Mouse (Mus musculus) midbrain, postnatal 0 days (tissue): Measurements from ENCODE around the gene Slc17a7. TPM values are rescaled to one million over a fixed set of nuclear protein-coding genes. Genes with fewer than 3 reads are reported as not detected.

Experiments
- ATAC-seq: fragments of 200-750 bp; cut with Nextera tagmentation; 2 replicates; pipeline ENCODE4 v1.8.0; 2017; ENCODE audit warnings: moderate number of reproducible peaks, mild to moderate bottlenecking, moderate TSS enrichment, moderate library complexity; ENCODE audit not compliant: low FRiP score
- DNase-seq: peaks from one replicate; pipeline ENCODE4 v3.0.0-alpha.2; 2015; ENCODE audit warnings: low spot score
- H3K27ac ChIP-seq: fragments of 300-500 bp; sonication (generic); 2 replicates; pipeline ENCODE4 v1.5.1; 2014; ENCODE audit warnings: low read depth, mild to moderate bottlenecking, low read length, mixed read lengths
- H3K27me3 ChIP-seq: fragments of 300-500 bp; sonication (generic); 2 replicates; pipeline ENCODE4 v1.6.1; 2014; ENCODE audit warnings: low read length, control low read depth, mixed read lengths; ENCODE audit not compliant: insufficient read depth
- H3K36me3 ChIP-seq: fragments of 300-500 bp; sonication (generic); 2 replicates; pipeline ENCODE4 v1.6.1; 2014; ENCODE audit warnings: low read length, control low read depth, mixed read lengths; ENCODE audit not compliant: insufficient read depth
- H3K4me1 ChIP-seq: fragments of 300-500 bp; sonication (generic); 2 replicates; pipeline ENCODE4 v1.6.1; 2014; ENCODE audit warnings: mild to moderate bottlenecking, control low read depth, antibody characterized with exemption, low read length, mixed read lengths; ENCODE audit not compliant: insufficient read depth
- H3K4me2 ChIP-seq: fragments of 300-500 bp; sonication (generic); 2 replicates; pipeline ENCODE4 v1.6.1; 2014; ENCODE audit warnings: low read depth, mild to moderate bottlenecking, low read length, mixed read lengths; ENCODE audit not compliant: poor library complexity, severe bottlenecking
- H3K4me3 ChIP-seq: fragments of 300-500 bp; sonication (generic); 2 replicates; pipeline ENCODE4 v1.5.1; 2014; ENCODE audit warnings: low read depth, mild to moderate bottlenecking, low read length, moderate library complexity
- H3K9ac ChIP-seq: fragments of 300-500 bp; sonication (generic); replicated peaks from 2 replicates; pipeline ENCODE4 v1.6.1; 2014; ENCODE audit warnings: mild to moderate bottlenecking, low read length, moderate library complexity, mixed read lengths; ENCODE audit not compliant: poor library complexity, severe bottlenecking
- H3K9me3 ChIP-seq: fragments of 300-500 bp; sonication (generic); 2 replicates; pipeline ENCODE4 v1.6.1; 2016; ENCODE audit warnings: low read length, control low read depth
- CTCF ChIP-seq: IDR thresholded peaks from 2 replicates; pipeline ENCODE4 v1.5.1; 2016; ENCODE audit warnings: antibody characterized with exemption, mild to moderate bottlenecking
- WGBS: fragments of 180-500 bp; shearing (Covaris S2); extraction: QIAGEN DNeasy Blood & Tissue Kit; methylation state at CpG from one replicate; pipeline ENCODE4 v1.1.7; 2014; 5-methylcytosine and 5-hydroxymethylcytosine counted together
- polyA plus RNA-seq: library from polyadenylated mRNA; unstranded; fragments of >200 nt; fragmentation: Nextera tagmentation; extraction: Ambion mirVana; gene quantifications from 2 replicates; pipeline ENCODE4 v1.2.1, GENCODE M21; 2015
- total RNA-seq: library from RNA; depleted of rRNA; stranded (reverse); fragments of >200 nt; gene quantifications from 2 replicates; pipeline ENCODE4 v1.2.3, GENCODE M21; 2014

Gene Slc17a7
- total and polyA plus RNA-seq, 2 experiments from 2014 or later, result 0.95 to 2.5 TPM

DNA sequence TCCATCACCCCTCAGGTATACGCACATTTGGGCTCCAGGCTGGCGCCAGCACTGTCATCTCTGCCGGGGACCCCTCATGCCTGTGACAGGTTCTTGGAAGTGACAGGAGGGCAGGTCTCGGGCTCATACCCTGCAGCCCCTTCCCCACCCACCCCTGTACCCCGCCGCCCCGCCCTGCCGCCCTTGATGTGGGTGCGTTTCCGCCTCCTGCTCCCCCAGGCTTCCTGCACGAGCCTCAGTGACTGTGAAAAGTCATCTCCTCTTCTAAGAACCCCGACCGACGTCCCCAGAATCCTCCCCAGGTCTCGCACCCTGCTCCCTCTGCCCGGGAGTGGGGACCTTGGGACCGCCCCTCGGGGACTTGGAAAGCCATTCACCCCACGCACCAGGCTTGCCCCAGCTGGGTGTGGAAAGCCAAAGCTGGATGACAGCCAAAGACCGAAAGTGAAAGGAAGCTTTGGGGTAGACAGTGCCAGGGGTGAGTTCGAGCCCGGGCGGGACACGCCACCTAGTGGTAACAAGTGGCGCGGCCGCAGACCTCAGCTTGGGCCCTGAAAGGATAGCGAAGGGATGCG lies 27.7 kb upstream of the Slc17a7 start, which contains the start of the genes Gm45713 and Flt3l:
Gm45713 (minus strand) TSS at position 239 of the 575 bp plus-strand sequence.
Flt3l (minus strand) TSS at position 440 of the 575 bp plus-strand sequence.
- H3K4me1 ChIP-seq, result no peaks in the 10 kb centered on the region
- peak within 1 kb of the TSS; percentile 58 for H3K4me2 ChIP-seq
- no peaks in the 10 kb centered on the region for H3K36me3 ChIP-seq
- H3K27me3 ChIP-seq, result no peaks in the 10 kb centered on the region
- H3K9ac ChIP-seq, result peak within 1 kb of the TSS; percentile 50; the same call in 1 of the 2 replicates
- DNase-seq (peak; percentile 83), ATAC-seq (peak; percentile 62)
- peak; percentile 91 for TF ChIP-seq CTCF
- H3K9me3 ChIP-seq, result no peaks in the 10 kb centered on the region
- WGBS, result 3% methylated on average over 29 of the region's 29 CpGs
- H3K27ac ChIP-seq, result no peak within 1 kb of the TSS
- peak within 1 kb of the TSS; percentile 38 for H3K4me3 ChIP-seq

DNA sequence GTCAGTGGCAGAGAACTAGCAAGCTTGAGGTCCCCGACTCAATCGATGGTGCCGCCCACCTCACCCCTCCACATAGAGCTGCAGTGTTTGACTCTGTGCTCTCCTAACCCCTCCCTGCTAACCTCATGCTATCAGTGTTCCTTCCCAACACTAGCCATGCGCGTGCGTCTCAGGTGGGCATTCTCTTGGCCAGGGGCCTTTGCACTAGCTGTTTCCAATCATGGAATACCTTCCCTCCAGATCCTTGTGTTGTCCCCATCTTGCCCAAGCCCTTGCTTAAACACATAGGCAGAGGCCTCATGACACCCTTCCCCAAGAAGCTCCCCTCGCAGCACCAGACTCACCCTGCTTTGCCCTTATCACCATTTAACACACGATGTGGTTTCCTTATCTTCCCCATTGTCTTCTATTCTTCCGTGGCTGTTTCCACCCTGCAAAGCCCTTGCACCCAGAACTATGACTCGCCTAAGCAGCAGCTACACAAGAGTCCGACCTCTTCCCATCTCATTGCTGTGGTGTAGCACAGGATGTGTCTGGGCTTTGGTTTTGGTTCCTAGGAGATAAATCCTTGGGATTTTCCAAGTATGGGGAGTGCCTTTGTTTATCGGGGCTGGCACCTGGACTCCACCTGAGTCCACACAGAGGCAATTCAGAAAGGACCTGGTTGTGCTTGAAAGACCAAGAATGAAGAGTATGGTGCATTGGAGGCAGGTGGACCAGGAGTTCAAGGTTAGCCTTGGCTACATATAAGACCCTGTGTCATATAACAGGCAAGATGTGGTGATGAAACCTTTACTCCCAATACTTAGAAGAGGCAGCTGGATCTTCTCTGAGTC lies 26.4 kb upstream of the Slc17a7 start:
- Histone ChIP-seq H3K4me1 (no peaks in the 10 kb centered on the region), H3K9me3 (no peaks in the 10 kb centered on the region), H3K4me3 (no peak overlapping the region), H3K27me3 (no peaks in the 10 kb centered on the region), H3K4me2 (no peak overlapping the region), H3K36me3 (no peaks in the 10 kb centered on the region), H3K27ac (no peak overlapping the region), H3K9ac (no peak overlapping the region)
- 84% methylated on average over 12 of the region's 12 CpGs for WGBS
- TF ChIP-seq CTCF, result no peak
- ATAC-seq, result no peak
- no peak for DNase-seq

DNA sequence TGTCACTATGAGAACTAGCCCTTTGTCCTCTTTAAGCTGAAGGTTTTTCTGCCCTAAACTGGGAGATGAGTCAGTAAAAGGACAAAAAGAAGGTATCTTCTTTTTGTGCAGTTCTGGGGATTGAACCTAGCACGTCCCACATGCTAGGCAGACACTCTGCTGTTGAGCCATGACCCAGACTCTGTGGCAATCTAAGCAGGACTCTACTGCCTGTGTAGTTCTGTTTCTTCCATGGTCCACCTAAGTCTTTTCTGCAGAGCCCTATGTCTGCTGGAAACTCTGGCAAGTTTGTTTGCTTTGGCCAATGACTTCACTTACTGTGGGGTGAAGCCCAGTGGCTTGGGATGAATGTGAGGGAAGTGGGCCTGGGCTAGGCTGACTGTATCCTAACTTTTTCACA lies 25.3 kb upstream of the Slc17a7 start:
- DNase-seq, result no peak
- TF ChIP-seq CTCF, result no peak
- Histone ChIP-seq H3K27ac (no peak overlapping the region), H3K4me1 (no peaks in the 10 kb centered on the region), H3K27me3 (no peaks in the 10 kb centered on the region), H3K4me3 (no peak overlapping the region), H3K9me3 (no peaks in the 10 kb centered on the region), H3K4me2 (no peak overlapping the region), H3K36me3 (no peaks in the 10 kb centered on the region), H3K9ac (no peak overlapping the region)
- 80% methylated on average over 1 of the region's 1 CpGs for WGBS
- no peak for ATAC-seq

DNA sequence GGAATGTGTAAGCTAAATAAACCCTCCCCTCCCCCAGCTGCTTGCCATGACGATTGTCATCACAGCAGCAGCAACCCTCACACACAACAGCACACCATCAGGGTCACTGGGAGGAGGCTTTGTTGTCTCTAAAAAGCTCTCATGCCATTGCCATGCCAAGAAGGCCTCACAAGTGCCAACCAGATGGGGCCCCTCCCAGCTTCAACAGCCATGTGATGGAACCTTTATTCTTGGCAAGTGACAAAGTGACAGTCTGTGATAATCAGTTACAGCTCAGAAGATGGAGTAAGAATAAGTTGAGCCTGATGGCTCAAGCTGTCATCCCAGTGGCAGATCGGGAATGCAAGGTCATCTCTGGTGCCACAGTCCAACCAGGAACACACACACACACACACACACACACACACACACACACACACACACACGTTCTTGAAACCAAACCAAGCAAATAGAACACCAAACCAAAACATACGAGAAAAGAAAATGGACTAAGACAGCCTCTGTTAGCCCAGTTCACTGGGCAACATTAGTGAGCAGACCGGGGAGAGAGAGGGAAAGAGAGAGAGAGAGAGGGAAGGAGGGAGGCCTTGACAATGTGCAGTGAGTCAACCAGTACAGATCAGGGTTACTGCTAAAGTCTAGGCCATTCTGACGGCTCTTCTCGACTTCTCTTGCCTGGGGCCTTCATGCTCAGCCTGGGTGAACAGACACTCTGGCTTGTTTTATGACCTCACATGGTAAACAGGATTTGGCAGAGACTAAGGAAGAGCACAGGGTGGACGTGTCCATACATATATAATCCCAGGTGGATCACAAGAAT lies 23.6 kb upstream of the Slc17a7 start:
- no peak overlapping the region for H3K4me3 ChIP-seq
- ATAC-seq, result no peak
- no peak overlapping the region for H3K4me2 ChIP-seq
- no peaks in the 10 kb centered on the region for H3K4me1 ChIP-seq
- no peaks in the 10 kb centered on the region for H3K27me3 ChIP-seq
- H3K27ac ChIP-seq, result no peak overlapping the region
- WGBS, result 85% methylated on average over 8 of the region's 8 CpGs
- TF ChIP-seq CTCF, result no peak
- DNase-seq, result peak; percentile 50
- no peaks in the 10 kb centered on the region for H3K36me3 ChIP-seq
- no peaks in the 10 kb centered on the region for H3K9me3 ChIP-seq
- no peak overlapping the region for H3K9ac ChIP-seq

DNA sequence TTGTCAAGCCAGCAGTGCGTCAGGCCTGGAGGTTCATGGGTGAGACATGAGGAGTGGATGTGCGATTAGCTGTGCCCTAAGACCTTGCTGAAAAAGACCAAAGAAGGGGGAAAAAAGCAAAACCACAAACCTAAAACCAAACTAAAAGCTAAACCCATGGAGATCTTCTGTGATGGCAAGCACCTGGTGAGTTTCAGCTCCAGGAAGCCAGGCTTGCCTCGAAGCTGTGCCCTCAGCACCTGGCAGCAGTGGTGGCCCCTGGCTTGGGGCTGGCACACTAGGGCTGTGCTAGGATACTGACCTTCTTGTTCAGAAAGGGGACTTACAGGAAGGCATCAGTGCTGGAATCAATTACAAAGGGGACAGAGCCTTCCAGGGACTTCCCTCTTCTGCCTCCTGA lies 22.4 kb upstream of the Slc17a7 start:
- H3K27ac ChIP-seq, result no peak overlapping the region
- no peaks in the 10 kb centered on the region for H3K27me3 ChIP-seq
- H3K36me3 ChIP-seq, result peaks cover 3% of the 10 kb centered on the region; the same call in 1 of the 2 replicates
- no peaks in the 10 kb centered on the region for H3K4me1 ChIP-seq
- H3K9ac ChIP-seq, result no peak overlapping the region
- DNase-seq (no peak), ATAC-seq (no peak)
- no peak for TF ChIP-seq CTCF
- H3K9me3 ChIP-seq, result no peaks in the 10 kb centered on the region
- WGBS, result 86% methylated on average over 3 of the region's 3 CpGs
- no peak overlapping the region for H3K4me3 ChIP-seq
- no peak overlapping the region for H3K4me2 ChIP-seq
